Mouse (Mus musculus): ENCODE data around the gene Dner. TPM values are rescaled to one million over a fixed set of nuclear protein-coding genes. Genes with fewer than 3 reads are reported as not detected.

The Dner gene
- polyA plus RNA-seq, 1 experiment from 2014 or later: 0.38 TPM

GRCm38 (mm10) chr1:84488546-84488945, 207.5 kb downstream of the Dner start:
- no peak overlapping the region for H3K4me2 ChIP-seq (ENCODE audit: low read depth, low read length)
- H3K9me3 ChIP-seq (replicated peaks; ENCODE audit: control insufficient read depth, low read length): no peaks in the 10 kb centered on the region
- WGBS: 89% methylated on average over 1 of the region's 1 CpGs
- no peak overlapping the region for H3K27ac ChIP-seq (ENCODE audit: low read length)
- no peaks in the 10 kb centered on the region for H3K27me3 ChIP-seq (ENCODE audit: control insufficient read depth, insufficient read depth, low read length)
- no peak overlapping the region for H3K4me3 ChIP-seq (ENCODE audit: low read length)
- no peak overlapping the region for H3K9ac ChIP-seq (ENCODE audit: low read length)
- no peaks in the 10 kb centered on the region for H3K36me3 ChIP-seq (ENCODE audit: control insufficient read depth, insufficient read depth)
- no peaks in the 10 kb centered on the region; the same call in 1 of the 2 replicates for H3K4me1 ChIP-seq (ENCODE audit: control insufficient read depth, insufficient read depth, low read length)
- ATAC-seq (replicated peaks; ENCODE audit: extremely low read depth, insufficient read depth, low FRiP score): no peak

GRCm38 (mm10) chr1:84485066-84485465, 211.0 kb downstream of the Dner start:
- H3K4me2 ChIP-seq (ENCODE audit: low read depth, low read length): no peak overlapping the region
- no peaks in the 10 kb centered on the region for H3K36me3 ChIP-seq (ENCODE audit: control insufficient read depth, insufficient read depth)
- H3K4me1 ChIP-seq (ENCODE audit: control insufficient read depth, insufficient read depth, low read length): no peaks in the 10 kb centered on the region; the same call in 1 of the 2 replicates
- no peaks in the 10 kb centered on the region for H3K9me3 ChIP-seq (replicated peaks; ENCODE audit: control insufficient read depth, low read length)
- no peak for ATAC-seq (replicated peaks; ENCODE audit: extremely low read depth, insufficient read depth, low FRiP score)
- no peak overlapping the region for H3K9ac ChIP-seq (ENCODE audit: low read length)
- H3K27me3 ChIP-seq (ENCODE audit: control insufficient read depth, insufficient read depth, low read length): no peaks in the 10 kb centered on the region
- H3K4me3 ChIP-seq (ENCODE audit: low read length): no peak overlapping the region
- no peak overlapping the region for H3K27ac ChIP-seq (ENCODE audit: low read length)

- Histone ChIP-seq H3K4me2 (ENCODE audit: low read depth, low read length) (no peak overlapping the region), H3K4me3 (ENCODE audit: low read length) (no peak overlapping the region), H3K9ac (ENCODE audit: low read length) (no peak overlapping the region), H3K4me1 (ENCODE audit: control insufficient read depth, insufficient read depth, low read length) (no peaks in the 10 kb centered on the region; the same call in 1 of the 2 replicates), H3K9me3 (replicated peaks; ENCODE audit: control insufficient read depth, low read length) (no peaks in the 10 kb centered on the region), H3K27ac (ENCODE audit: low read length) (no peak overlapping the region), H3K36me3 (ENCODE audit: control insufficient read depth, insufficient read depth) (no peaks in the 10 kb centered on the region), H3K27me3 (ENCODE audit: control insufficient read depth, insufficient read depth, low read length) (no peaks in the 10 kb centered on the region)
- no peak for ATAC-seq (replicated peaks; ENCODE audit: extremely low read depth, insufficient read depth, low FRiP score)
- WGBS: 83% methylated on average over 3 of the region's 3 CpGs
These were observed 211.4 kb downstream of the Dner start for GRCm38 (mm10) chr1:84484577-84484976.

GRCm38 (mm10) chr1:84479976-84480375, 216.0 kb downstream of the Dner start:
- Histone ChIP-seq H3K36me3 (ENCODE audit: control insufficient read depth, insufficient read depth) (no peaks in the 10 kb centered on the region), H3K27ac (ENCODE audit: low read length) (no peak overlapping the region), H3K9ac (ENCODE audit: low read length) (no peak overlapping the region), H3K9me3 (replicated peaks; ENCODE audit: control insufficient read depth, low read length) (no peaks in the 10 kb centered on the region), H3K4me1 (ENCODE audit: control insufficient read depth, insufficient read depth, low read length) (no peaks in the 10 kb centered on the region), H3K4me2 (ENCODE audit: low read depth, low read length) (no peak overlapping the region), H3K27me3 (ENCODE audit: control insufficient read depth, insufficient read depth, low read length) (no peaks in the 10 kb centered on the region), H3K4me3 (ENCODE audit: low read length) (no peak overlapping the region)
- no peak for ATAC-seq (replicated peaks; ENCODE audit: extremely low read depth, insufficient read depth, low FRiP score)
- 84% methylated on average over 8 of the region's 8 CpGs for WGBS

- WGBS: 74% methylated on average over 3 of the region's 3 CpGs
These were observed 221.7 kb downstream of the Dner start for GRCm38 (mm10) chr1:84474274-84474673.

GRCm38 (mm10) chr1:84472260-84472659, 223.8 kb downstream of the Dner start:
- Histone ChIP-seq H3K9me3 (replicated peaks; ENCODE audit: control insufficient read depth, low read length) (no peaks in the 10 kb centered on the region), H3K4me3 (ENCODE audit: low read length) (no peak overlapping the region), H3K27ac (ENCODE audit: low read length) (no peak overlapping the region), H3K4me2 (ENCODE audit: low read depth, low read length) (no peak overlapping the region), H3K36me3 (ENCODE audit: control insufficient read depth, insufficient read depth) (no peaks in the 10 kb centered on the region), H3K9ac (ENCODE audit: low read length) (no peak overlapping the region), H3K4me1 (ENCODE audit: control insufficient read depth, insufficient read depth, low read length) (no peaks in the 10 kb centered on the region), H3K27me3 (ENCODE audit: control insufficient read depth, insufficient read depth, low read length) (no peaks in the 10 kb centered on the region)
- WGBS: 65% methylated on average over 2 of the region's 2 CpGs
- no peak for ATAC-seq (replicated peaks; ENCODE audit: extremely low read depth, insufficient read depth, low FRiP score)

More at GRCm38 (mm10) chr1:84474274-84474673, 221.7 kb downstream of the Dner start:
- Histone ChIP-seq H3K4me3 (ENCODE audit: low read length) (no peak overlapping the region), H3K9me3 (replicated peaks; ENCODE audit: control insufficient read depth, low read length) (no peaks in the 10 kb centered on the region), H3K4me2 (ENCODE audit: low read depth, low read length) (no peak overlapping the region), H3K9ac (ENCODE audit: low read length) (no peak overlapping the region), H3K27me3 (ENCODE audit: control insufficient read depth, insufficient read depth, low read length) (no peaks in the 10 kb centered on the region), H3K27ac (ENCODE audit: low read length) (no peak overlapping the region), H3K36me3 (ENCODE audit: control insufficient read depth, insufficient read depth) (no peaks in the 10 kb centered on the region), H3K4me1 (ENCODE audit: control insufficient read depth, insufficient read depth, low read length) (no peaks in the 10 kb centered on the region)
- ATAC-seq (replicated peaks; ENCODE audit: extremely low read depth, insufficient read depth, low FRiP score): no peak

GRCm38 (mm10) chr1:84470342-84470741, 225.7 kb downstream of the Dner start:
- H3K9ac ChIP-seq (ENCODE audit: low read length): no peak overlapping the region
- no peak for ATAC-seq (replicated peaks; ENCODE audit: extremely low read depth, insufficient read depth, low FRiP score)
- no peak overlapping the region for H3K27ac ChIP-seq (ENCODE audit: low read length)
- no peaks in the 10 kb centered on the region for H3K27me3 ChIP-seq (ENCODE audit: control insufficient read depth, insufficient read depth, low read length)
- no peaks in the 10 kb centered on the region for H3K4me1 ChIP-seq (ENCODE audit: control insufficient read depth, insufficient read depth, low read length)
- H3K36me3 ChIP-seq (ENCODE audit: control insufficient read depth, insufficient read depth): no peaks in the 10 kb centered on the region
- no peak overlapping the region for H3K4me3 ChIP-seq (ENCODE audit: low read length)
- H3K4me2 ChIP-seq (ENCODE audit: low read depth, low read length): no peak overlapping the region
- H3K9me3 ChIP-seq (replicated peaks; ENCODE audit: control insufficient read depth, low read length): no peaks in the 10 kb centered on the region
- 54% methylated on average over 4 of the region's 4 CpGs for WGBS

GRCm38 (mm10) chr1:84467664-84468063, 228.4 kb downstream of the Dner start:
- Histone ChIP-seq H3K4me2 (ENCODE audit: low read depth, low read length) (no peak overlapping the region), H3K36me3 (ENCODE audit: control insufficient read depth, insufficient read depth) (no peaks in the 10 kb centered on the region), H3K9ac (ENCODE audit: low read length) (no peak overlapping the region), H3K4me3 (ENCODE audit: low read length) (no peak overlapping the region), H3K27me3 (ENCODE audit: control insufficient read depth, insufficient read depth, low read length) (no peaks in the 10 kb centered on the region), H3K9me3 (replicated peaks; ENCODE audit: control insufficient read depth, low read length) (no peaks in the 10 kb centered on the region), H3K4me1 (ENCODE audit: control insufficient read depth, insufficient read depth, low read length) (no peaks in the 10 kb centered on the region), H3K27ac (ENCODE audit: low read length) (no peak overlapping the region)
- no peak for ATAC-seq (replicated peaks; ENCODE audit: extremely low read depth, insufficient read depth, low FRiP score)
- WGBS: 66% methylated on average over 3 of the region's 3 CpGs

GRCm38 (mm10) chr1:84464761-84465160, 231.3 kb downstream of the Dner start:
- no peak overlapping the region for H3K4me2 ChIP-seq (ENCODE audit: low read depth, low read length)
- no peak overlapping the region for H3K9ac ChIP-seq (ENCODE audit: low read length)
- no peak overlapping the region for H3K4me3 ChIP-seq (ENCODE audit: low read length)
- H3K27me3 ChIP-seq (ENCODE audit: control insufficient read depth, insufficient read depth, low read length): no peaks in the 10 kb centered on the region
- H3K27ac ChIP-seq (ENCODE audit: low read length): no peak overlapping the region
- H3K9me3 ChIP-seq (replicated peaks; ENCODE audit: control insufficient read depth, low read length): no peaks in the 10 kb centered on the region
- no peaks in the 10 kb centered on the region for H3K4me1 ChIP-seq (ENCODE audit: control insufficient read depth, insufficient read depth, low read length)
- ATAC-seq (replicated peaks; ENCODE audit: extremely low read depth, insufficient read depth, low FRiP score): no peak
- H3K36me3 ChIP-seq (ENCODE audit: control insufficient read depth, insufficient read depth): no peaks in the 10 kb centered on the region
- WGBS: 83% methylated on average over 3 of the region's 3 CpGs

All from heart, embryonic 16.5 days (tissue).